Mouse (Mus musculus) spleen, postnatal 10 days (tissue): Measurements from ENCODE around the gene Zfhx3.

Experiments
- DNase-seq, 2 experiments: peaks; one replicate each; pipeline ENCODE4 v3.0.0; 2021 to 2022; ENCODE audit warnings: low spot score in 2 of 2

Zfhx3 gene

GRCm38 (mm10) chr8:108994880-108995279 is 1052.4 kb downstream of the Zfhx3 start:
- no peak for DNase-seq

- DNase-seq = no peak
Measured at GRCm38 (mm10) chr8:108997334-108997733, 1054.9 kb downstream of the Zfhx3 start.

- no peak for DNase-seq
Measured at GRCm38 (mm10) chr8:108999297-109000249, 1057.1 kb downstream of the Zfhx3 start.

DNA sequence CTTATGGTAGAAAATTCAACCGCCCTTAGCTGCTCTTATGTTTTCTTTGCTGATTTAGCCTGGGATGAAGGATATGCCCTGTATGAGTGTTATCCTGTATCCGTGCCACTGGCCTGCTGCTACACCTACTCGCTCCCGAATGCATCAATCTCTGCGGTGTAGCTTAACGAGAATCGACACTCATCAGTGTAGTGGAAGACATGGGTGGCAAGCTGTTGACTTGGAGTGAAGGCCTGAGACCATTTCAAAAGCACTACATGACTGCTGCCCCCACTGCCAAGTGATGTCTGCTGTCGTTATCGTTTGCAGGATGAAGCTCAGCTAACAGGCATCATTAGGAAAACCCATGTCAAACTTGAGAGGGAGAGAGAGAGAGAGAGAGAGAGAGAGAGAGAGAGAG is 1058.6 kb downstream of the Zfhx3 start:
- DNase-seq = no peak

DNA sequence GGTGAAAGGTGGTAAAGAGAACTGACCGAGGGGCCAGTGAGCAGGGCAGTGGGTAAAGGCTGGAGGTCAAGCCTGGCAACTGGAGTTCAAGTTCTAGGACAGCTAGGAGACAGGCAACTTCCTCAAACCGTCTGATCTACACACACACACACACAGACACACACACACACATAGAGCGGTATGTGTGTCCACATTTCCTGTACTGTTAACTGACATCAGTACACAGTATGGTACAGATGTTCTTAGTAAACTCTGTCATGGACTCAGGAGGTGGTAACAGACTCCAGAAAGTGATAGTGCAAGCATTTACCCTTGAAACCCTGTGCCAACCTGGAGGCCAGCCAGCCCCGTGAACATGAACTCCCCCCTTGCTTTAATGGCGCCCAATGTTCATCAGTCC is 1059.5 kb downstream of the Zfhx3 start:
- no peak for DNase-seq

DNA sequence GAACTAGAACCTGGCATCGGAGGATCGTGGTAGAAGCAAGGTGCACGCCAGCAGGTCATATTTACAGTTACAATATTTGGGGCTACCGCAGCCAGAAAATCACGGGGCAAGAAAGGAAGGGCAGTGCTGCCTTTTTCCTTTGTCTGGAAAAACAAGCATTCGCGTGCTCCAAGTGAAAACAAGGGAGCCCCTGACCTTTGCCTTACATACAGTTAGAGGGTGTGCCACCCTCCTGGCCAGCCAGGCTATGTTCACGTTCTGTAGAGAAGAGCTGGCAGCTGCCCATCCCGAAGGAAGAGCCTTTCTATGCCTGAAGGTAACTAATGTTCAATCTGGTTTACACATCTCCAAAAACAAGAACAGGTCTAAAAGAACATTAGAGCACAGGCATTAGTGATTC is 1064.5 kb downstream of the Zfhx3 start:
- no peak for DNase-seq
